Mouse (Mus musculus) thymus, adult 2 months (tissue): ENCODE data around the gene Atp11a. TPM values are rescaled to one million over a fixed set of nuclear protein-coding genes. Genes with fewer than 3 reads are reported as not detected.

Experiments used
- DNase-seq: peaks from one replicate; pipeline ENCODE4 v3.0.0; 2021
- H3K27ac ChIP-seq: fragments of 200-500 bp; 2 replicates; pipeline ENCODE4 v1.5.1; 2012; ENCODE audit warnings: low read length, control low read depth; ENCODE audit not compliant: control insufficient read depth, insufficient read depth
- H3K27me3 ChIP-seq: fragments of 200-500 bp; 2 replicates; pipeline ENCODE4 v1.6.1; 2012; ENCODE audit warnings: mild to moderate bottlenecking, low read length, moderate library complexity, mixed read lengths; ENCODE audit not compliant: control insufficient read depth, insufficient read depth
- H3K36me3 ChIP-seq: fragments of 200-500 bp; 2 replicates; pipeline ENCODE4 v1.6.1; 2012; ENCODE audit warnings: mild to moderate bottlenecking, low read length, moderate library complexity; ENCODE audit not compliant: control insufficient read depth, insufficient read depth
- H3K4me1 ChIP-seq: fragments of 200-500 bp; replicated peaks from 2 replicates; pipeline ENCODE4 v1.6.1; 2012; ENCODE audit warnings: low read length; ENCODE audit not compliant: control insufficient read depth, insufficient read depth
- H3K4me3 ChIP-seq: fragments of 200-500 bp; 2 replicates; pipeline ENCODE4 v1.5.1; 2012; ENCODE audit warnings: mild to moderate bottlenecking, low read length, control low read depth, moderate library complexity; ENCODE audit not compliant: control insufficient read depth, insufficient read depth
- CTCF ChIP-seq: fragments of 200-500 bp; IDR thresholded peaks from 2 replicates; pipeline ENCODE4 v1.5.1; 2012; ENCODE audit warnings: mild to moderate bottlenecking, control low read depth, low read length, moderate library complexity, borderline replicate concordance; ENCODE audit not compliant: control insufficient read depth, poor library complexity, insufficient read depth; ENCODE audit errors: extremely low read depth
- POLR2A ChIP-seq: fragments of 200-500 bp; IDR thresholded peaks from 2 replicates; pipeline ENCODE4 v1.6.1; 2012; ENCODE audit warnings: mild to moderate bottlenecking, low read length, control low read depth, moderate library complexity; ENCODE audit not compliant: control insufficient read depth, poor library complexity, insufficient read depth; ENCODE audit errors: extremely low read depth
- WGBS: fragments of 180-500 bp; shearing (Covaris S2); methylation state at CpG from one replicate; pipeline ENCODE4 v1.1.7; 2018; 5-methylcytosine and 5-hydroxymethylcytosine counted together
- polyA plus RNA-seq: library from polyadenylated mRNA; depleted of rRNA; stranded (reverse); fragments of >200 nt; gene quantifications from 2 replicates; pipeline ENCODE4 v1.2.3, GENCODE M21; 2012

The Atp11a gene
- polyA plus RNA-seq, 1 experiment: 64.8 TPM

- Histone ChIP-seq H3K27me3 (no peaks in the 10 kb centered on the region), H3K4me3 (no peak overlapping the region), H3K27ac (no peak overlapping the region), H3K36me3 (no peaks in the 10 kb centered on the region), H3K4me1 (no peaks in the 10 kb centered on the region)
- TF ChIP-seq CTCF (no peak), POLR2A (no peak)
- no peak for DNase-seq
- 61% methylated on average over 8 of the region's 8 CpGs for WGBS
These were observed 30.6 kb downstream of the Atp11a start for GRCm38 (mm10) chr8:12787427-12787826.

GRCm38 (mm10) chr8:12788695-12789094, 31.9 kb downstream of the Atp11a start:
- DNase-seq: no peak
- no peak overlapping the region for H3K4me3 ChIP-seq
- H3K27me3 ChIP-seq: no peaks in the 10 kb centered on the region
- TF ChIP-seq POLR2A (no peak), CTCF (no peak)
- 97% methylated on average over 9 of the region's 9 CpGs for WGBS
- no peaks in the 10 kb centered on the region for H3K36me3 ChIP-seq
- no peaks in the 10 kb centered on the region for H3K4me1 ChIP-seq
- no peak overlapping the region for H3K27ac ChIP-seq

- DNase-seq: no peak
- TF ChIP-seq CTCF (no peak), POLR2A (no peak)
- Histone ChIP-seq H3K36me3 (no peaks in the 10 kb centered on the region), H3K27me3 (no peaks in the 10 kb centered on the region), H3K27ac (no peak overlapping the region), H3K4me1 (no peaks in the 10 kb centered on the region), H3K4me3 (no peak overlapping the region)
- WGBS: 97% methylated on average over 5 of the region's 5 CpGs
These were observed 38.3 kb downstream of the Atp11a start for GRCm38 (mm10) chr8:12795011-12795671.

- Histone ChIP-seq H3K4me3 (no peak overlapping the region), H3K27ac (no peak overlapping the region), H3K4me1 (no peaks in the 10 kb centered on the region), H3K27me3 (no peaks in the 10 kb centered on the region), H3K36me3 (no peaks in the 10 kb centered on the region)
- TF ChIP-seq CTCF (no peak), POLR2A (no peak)
- DNase-seq: no peak
- WGBS: 92% methylated on average over 6 of the region's 6 CpGs
These were observed 42.3 kb downstream of the Atp11a start for GRCm38 (mm10) chr8:12799099-12799498.

- 82% methylated on average over 6 of the region's 6 CpGs for WGBS
- Histone ChIP-seq H3K36me3 (no peaks in the 10 kb centered on the region), H3K4me3 (no peak overlapping the region), H3K4me1 (no peaks in the 10 kb centered on the region), H3K27ac (no peak overlapping the region), H3K27me3 (no peaks in the 10 kb centered on the region)
- TF ChIP-seq CTCF (no peak), POLR2A (no peak)
- no peak for DNase-seq
These were observed 43.0 kb downstream of the Atp11a start for GRCm38 (mm10) chr8:12799832-12800231.

- 73% methylated on average over 2 of the region's 2 CpGs for WGBS
- Histone ChIP-seq H3K27me3 (no peaks in the 10 kb centered on the region), H3K4me3 (no peak overlapping the region), H3K27ac (no peak overlapping the region), H3K4me1 (no peaks in the 10 kb centered on the region), H3K36me3 (no peaks in the 10 kb centered on the region)
- DNase-seq: no peak
- TF ChIP-seq POLR2A (no peak), CTCF (no peak)
These were observed 43.4 kb downstream of the Atp11a start for GRCm38 (mm10) chr8:12800246-12800645.

GRCm38 (mm10) chr8:12801586-12801985, 44.8 kb downstream of the Atp11a start:
- H3K27me3 ChIP-seq: no peaks in the 10 kb centered on the region
- H3K4me1 ChIP-seq: no peaks in the 10 kb centered on the region
- H3K4me3 ChIP-seq: no peak overlapping the region
- H3K36me3 ChIP-seq: no peaks in the 10 kb centered on the region
- H3K27ac ChIP-seq: no peak overlapping the region
- TF ChIP-seq POLR2A (no peak), CTCF (no peak)
- no peak for DNase-seq
- WGBS: 90% methylated on average over 10 of the region's 10 CpGs
